Mouse (Mus musculus) CD4-positive helper T cell, adult 2 months (primary cell): ENCODE results near the gene Slc38a9.

Source experiments
- DNase-seq: peaks from one replicate; pipeline ENCODE4 v3.0.0-alpha.2; 2012; ENCODE audit warnings: low read depth, missing footprints, low spot score

Slc38a9 gene

DNA sequence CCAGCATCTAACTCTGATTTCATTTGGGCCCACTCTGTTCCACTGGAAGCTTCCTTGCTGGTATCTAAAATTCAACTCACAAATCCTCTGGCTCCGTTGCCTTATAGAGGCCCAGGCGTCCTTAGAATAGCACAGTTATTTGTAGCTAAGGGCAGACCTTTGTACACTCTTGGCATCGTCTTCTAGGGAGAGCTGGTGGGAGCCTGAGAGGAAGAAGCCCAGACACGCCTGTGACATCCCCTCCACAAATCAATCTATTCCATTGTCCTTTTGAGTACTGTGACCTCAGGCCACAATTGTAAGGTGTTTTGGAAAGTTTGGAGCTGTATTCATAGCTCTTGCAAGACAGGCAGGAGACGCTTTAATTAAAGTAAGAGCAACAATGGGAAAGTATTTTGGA lies 104.0 kb downstream of the Slc38a9 start:
- DNase-seq: no peak

DNA sequence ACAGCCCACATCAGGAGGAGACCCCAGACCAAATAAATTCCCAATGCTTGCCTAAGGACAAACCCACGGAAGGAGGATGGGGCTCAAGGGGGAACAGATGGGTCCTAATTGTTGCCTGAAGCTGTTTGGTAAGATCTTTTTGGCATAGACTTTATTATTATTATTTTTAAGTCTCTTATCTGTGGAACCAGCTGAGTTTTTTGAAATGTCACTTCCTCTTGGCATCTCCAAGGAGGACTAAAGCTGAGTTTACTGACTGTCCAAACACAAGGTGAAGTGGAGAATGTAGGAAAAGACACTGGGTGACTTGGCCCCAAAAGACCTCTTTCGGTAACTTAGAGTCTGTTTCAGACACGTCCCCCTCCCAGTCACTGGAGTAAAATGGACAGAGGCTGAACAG lies 105.1 kb downstream of the Slc38a9 start:
- DNase-seq: no peak

DNA sequence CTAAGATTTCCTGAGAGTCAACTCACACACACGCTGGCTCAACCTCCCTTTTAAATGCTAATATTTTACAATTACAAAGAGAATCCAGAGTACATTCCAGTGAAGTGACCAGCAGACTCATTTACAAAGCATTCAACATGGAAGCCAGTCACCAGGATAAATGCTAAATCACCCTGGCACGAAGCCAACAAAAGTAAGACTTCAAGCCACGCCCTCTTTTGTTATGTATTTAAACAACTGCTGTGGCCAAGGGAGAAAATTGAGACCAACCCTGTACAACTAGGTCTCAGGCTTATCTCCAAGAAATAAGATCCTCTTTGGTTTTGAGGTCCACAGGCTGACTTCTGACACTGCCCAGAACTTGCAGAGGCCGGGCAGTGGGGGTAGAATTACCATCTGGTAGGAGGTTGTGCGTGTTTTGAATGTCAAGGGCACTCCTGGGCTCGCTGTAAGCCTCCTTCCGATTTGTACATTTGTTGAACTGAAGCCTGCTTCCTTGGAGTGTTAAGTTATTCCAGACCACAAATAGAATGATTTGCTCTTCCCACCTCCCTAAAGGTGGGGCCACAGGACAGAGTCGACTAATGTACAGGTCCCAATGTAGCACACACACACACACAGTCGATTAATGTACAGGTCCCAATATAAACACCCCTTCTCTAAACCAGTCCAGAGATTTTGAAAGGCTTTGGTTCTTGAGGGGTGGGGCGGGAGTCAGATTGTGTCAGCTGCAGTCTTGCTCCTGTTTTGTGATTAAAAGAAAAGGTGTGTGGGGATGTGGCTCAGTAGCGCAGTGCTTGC lies 110.2 kb downstream of the Slc38a9 start:
- DNase-seq: no peak

DNA sequence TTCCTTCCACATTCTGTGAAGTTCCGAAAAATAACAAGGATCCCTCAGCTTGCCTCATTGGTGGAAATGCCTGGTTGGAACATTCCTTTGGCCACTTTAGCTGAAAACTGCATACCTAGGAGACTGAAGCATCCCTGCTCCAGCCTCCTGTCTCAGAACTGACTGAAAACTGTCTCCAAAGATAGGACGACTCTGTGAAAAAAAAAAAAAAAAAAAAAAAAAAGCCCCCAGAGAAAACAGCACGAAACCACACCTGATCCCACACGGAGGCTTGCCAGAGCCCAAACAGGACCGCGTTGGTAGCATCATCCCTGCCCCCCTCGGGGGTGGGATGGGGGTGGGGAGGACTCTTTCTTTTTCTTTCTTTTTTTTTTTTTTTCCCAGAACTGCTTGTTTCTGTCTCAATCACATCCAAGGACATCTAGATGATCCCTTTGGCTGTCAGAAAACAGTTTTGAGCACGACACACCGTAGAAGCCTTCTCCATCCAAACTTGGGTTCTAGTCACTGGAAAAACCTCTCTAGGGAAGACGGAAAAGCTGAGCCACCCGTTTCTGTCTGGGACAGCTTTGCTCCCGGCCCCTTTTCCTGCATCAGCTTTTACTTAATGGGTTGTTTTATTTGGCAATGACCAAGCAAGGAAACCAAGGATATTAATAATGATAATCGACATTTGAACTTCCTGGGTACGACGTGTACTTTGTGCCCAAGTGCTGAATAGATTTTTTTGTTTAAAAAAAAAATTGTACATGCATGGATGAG lies 111.1 kb downstream of the Slc38a9 start:
- DNase-seq: no peak

DNA sequence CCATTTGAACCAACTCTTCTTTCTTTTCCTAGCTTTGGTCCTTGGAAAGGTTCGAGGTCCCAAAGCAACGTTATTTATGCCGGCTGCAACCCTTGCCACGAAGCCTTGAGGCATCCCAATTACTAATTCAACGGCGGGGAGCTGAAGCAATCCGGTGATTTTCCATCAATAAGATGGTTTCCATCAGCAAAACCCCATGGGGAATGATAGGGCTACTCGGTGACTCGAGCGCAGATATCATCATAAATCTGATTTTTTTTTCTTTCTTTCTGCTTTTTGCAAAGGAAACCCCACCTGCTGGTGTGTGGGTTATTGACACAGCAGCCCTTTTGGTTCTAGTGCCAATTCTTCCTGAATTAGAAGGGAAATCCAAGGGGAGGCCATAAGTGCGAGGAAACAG lies 111.7 kb downstream of the Slc38a9 start:
- no peak for DNase-seq

DNA sequence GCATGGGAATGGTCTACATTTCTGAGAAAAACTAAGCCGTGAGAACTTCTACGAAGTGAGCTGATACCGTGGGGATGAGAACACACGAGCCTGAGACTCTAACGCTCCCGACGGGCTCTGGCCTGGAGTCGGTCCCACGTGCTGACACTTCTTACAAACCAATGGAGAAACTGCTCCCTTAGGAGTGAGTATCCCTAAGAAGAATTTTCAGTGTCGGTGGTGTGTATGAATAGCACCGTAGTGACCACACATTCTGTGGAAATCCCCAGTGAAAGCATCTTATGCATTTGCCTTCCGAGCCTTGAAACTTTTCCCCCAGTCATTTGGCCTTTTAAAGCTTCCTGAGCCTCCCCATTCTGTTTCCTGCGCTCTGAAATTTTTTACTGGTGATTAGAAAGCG lies 112.3 kb downstream of the Slc38a9 start:
- no peak for DNase-seq

DNA sequence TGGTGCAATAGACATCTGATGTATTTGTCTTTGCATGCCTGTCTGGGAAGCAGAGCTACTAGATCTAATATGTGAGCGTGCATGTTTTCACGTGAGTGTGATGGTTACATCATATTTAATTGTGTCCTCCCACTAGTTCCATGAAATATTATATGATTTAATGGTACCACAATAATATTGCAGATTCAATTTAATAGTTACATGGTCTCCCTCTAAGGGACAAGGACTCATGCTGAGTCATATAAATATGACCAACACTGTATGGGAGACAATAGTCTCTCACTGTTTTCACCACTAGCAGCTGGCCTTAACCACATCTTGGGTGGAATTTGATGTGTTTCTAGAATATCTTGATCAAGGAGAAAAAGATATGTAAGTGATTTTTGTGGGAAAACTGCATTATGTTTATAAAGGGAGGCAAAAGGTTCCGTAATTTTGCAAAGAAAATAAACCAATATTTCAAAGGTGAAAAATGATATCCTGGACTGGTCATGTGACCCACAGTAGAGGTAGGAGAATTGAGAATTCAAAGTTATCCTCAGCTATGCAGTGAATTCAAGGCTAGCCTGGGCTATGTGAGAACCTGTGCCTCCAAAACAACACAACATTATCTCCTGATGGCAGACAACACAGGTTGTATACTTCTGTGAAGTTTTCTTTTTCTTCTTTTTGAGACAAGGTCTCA lies 113.6 kb downstream of the Slc38a9 start:
- DNase-seq: no peak

DNA sequence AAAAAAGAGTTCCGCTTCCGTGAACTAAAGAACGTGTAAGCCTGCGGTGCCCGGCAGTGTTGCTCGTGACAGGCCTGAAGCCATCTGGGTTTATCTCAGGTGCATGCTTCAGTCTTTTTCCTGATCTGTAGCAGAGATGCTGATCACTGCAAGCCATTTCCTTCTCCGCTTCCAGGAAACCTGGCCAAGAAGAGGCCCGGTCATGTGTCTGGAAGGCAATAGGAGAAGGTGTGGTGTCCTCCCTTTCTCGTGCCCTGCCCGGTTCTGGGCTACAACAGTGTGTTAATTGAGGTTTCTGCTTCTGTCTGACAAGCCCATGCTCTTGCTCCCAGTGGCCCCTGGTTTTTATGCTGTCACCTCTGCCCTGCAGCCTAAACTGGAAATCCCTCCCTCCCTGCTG lies 115.3 kb downstream of the Slc38a9 start:
- DNase-seq: no peak

DNA sequence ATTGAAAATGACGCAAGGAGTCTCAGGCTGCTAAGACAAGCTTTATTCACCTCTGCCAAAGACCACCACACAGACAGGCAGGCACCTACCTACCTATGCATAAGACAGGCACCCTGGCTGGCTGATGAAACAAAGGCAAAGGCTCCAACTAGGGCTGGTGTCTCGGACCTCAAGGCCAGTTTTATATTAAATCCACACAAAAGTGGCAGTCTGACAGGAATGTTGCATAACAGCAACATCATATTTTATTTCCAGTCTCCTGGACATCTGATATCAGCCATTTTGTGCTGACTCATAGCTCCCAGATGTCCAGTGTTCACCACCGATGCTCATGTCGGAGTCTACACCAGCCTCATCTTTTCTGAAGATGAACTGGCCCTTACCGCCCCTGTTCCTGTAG lies 117.9 kb downstream of the Slc38a9 start:
- DNase-seq: no peak

DNA sequence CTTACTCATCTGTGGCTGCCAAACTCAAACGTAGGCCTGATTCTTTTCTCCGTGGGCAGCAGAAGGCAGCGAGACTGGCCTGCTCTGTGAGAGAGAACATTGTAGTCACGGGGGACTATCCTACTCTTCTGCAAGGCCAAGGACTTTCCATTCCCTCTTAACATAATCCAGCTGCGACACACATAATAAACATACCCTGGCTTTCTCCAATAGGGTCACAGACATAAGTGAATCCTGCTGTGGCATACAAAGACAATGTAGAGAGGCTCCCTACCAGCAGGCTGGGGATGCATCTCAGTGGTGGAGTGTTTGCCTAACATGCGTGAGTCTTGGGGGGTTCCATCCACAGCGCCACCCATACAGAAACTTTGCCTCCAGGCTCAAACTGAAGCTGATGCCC lies 124.8 kb downstream of the Slc38a9 start:
- DNase-seq: no peak

DNA sequence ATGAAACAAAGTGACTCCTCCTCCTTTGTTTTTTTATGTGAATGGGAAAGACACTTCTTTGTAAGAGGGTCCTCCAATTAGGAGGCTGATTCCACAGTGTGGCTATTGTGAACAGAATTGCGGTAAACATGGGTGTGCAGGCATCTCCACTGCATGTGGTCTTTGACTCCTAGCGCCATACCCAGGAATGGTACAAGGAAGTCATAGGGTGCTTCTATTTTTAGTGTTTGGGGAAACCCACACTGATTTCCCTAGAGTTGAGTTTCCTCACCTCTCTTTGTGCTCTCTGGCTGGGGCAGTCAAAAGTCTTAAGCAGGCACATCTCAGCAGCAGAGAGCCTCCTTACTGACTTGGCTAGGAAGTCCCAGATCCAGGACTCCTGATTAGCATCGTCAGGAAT lies 125.6 kb downstream of the Slc38a9 start:
- no peak for DNase-seq

DNA sequence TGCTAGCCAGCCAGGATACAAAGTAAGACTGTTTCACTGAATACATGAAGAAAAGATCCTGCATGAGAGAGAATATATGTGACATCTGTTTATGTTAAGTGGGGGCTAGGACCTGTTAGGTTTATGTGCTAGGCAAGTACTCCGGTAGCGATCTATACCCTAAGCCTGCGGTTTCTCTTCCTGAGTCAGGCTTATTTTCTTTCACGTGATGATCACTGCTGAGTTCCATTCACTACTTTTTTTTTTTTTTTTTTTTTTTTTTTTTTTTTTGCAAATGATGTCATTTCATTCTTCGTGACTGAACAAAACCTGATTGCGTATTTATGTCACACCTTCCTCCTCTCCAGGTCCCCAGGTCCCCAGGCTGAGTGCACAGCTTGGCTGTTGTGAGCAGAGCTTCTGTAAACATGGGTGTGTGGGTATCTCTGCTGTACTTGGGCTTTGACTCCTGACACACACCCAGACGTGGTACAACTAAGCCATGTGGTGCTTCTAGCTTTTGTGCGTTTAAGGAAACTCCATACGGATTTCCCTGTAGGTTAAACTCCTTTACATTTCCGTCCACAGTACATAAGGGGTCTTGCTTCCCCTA lies 126.5 kb downstream of the Slc38a9 start:
- DNase-seq: no peak
